Mouse (Mus musculus): ENCODE measurements around the gene Srsf3.

GRCm38 (mm10) chr17:29054429-29054828, 22.0 kb downstream of the Srsf3 start:
- TF ChIP-seq POLR2A (IDR thresholded peaks at IDR 0.05; ENCODE audit: borderline replicate concordance, control insufficient read depth, low read depth, low read length) (no peak), CTCF (IDR thresholded peaks at IDR 0.05; ENCODE audit: control insufficient read depth, insufficient read depth, low read length) (no peak)

All from bone marrow, adult 2 months (tissue).